Mouse (Mus musculus) forebrain, embryonic 16.5 days (tissue): ENCODE results near the gene Slco1c1. TPM values are rescaled to one million over a fixed set of nuclear protein-coding genes. Genes with fewer than 3 reads are reported as not detected.
A peak's percentile ranks its signal among the peaks of the same experiment; 100 is the strongest.

ENCODE experiments used
- ATAC-seq: fragments of 200-750 bp; cut with Nextera tagmentation; 2 replicates; pipeline ENCODE4 v1.8.0; 2017; ENCODE audit warnings: mild to moderate bottlenecking, moderate library complexity
- H3K27ac ChIP-seq: fragments of 300-500 bp; sonication (generic); 2 replicates; pipeline ENCODE4 v1.5.1; 2014; ENCODE audit warnings: low read length, control low read depth
- H3K27me3 ChIP-seq: fragments of 300-500 bp; sonication (generic); replicated peaks from 2 replicates; pipeline ENCODE4 v1.6.1; 2014; ENCODE audit warnings: low read length; ENCODE audit not compliant: control insufficient read depth, insufficient read depth
- H3K36me3 ChIP-seq: fragments of 300-500 bp; sonication (generic); 2 replicates; pipeline ENCODE4 v1.6.1; 2014; ENCODE audit not compliant: control insufficient read depth, insufficient read depth
- H3K4me1 ChIP-seq: fragments of 300-500 bp; sonication (generic); replicated peaks from 2 replicates; pipeline ENCODE4 v1.6.1; 2014; ENCODE audit warnings: low read length; ENCODE audit not compliant: control insufficient read depth, insufficient read depth
- H3K4me2 ChIP-seq: fragments of 300-500 bp; sonication (generic); 2 replicates; pipeline ENCODE4 v1.6.1; 2014; ENCODE audit warnings: mild to moderate bottlenecking, low read length, control low read depth
- H3K4me3 ChIP-seq: fragments of 300-500 bp; sonication (generic); replicated peaks from 2 replicates; pipeline ENCODE4 v1.5.1; 2014; ENCODE audit warnings: mild to moderate bottlenecking, low read length, control low read depth
- H3K9ac ChIP-seq: fragments of 300-500 bp; sonication (generic); replicated peaks from 2 replicates; pipeline ENCODE4 v1.6.1; 2014; ENCODE audit warnings: low read depth, low read length, control low read depth
- H3K9me3 ChIP-seq: fragments of 300-500 bp; sonication (generic); 2 replicates; pipeline ENCODE4 v1.6.1; 2016; ENCODE audit warnings: low read length; ENCODE audit not compliant: control insufficient read depth
- WGBS: fragments of 180-500 bp; shearing (Covaris S2); extraction: QIAGEN DNeasy Blood & Tissue Kit; methylation state at CpG from one replicate; pipeline ENCODE4 v1.1.7; 2014; 5-methylcytosine and 5-hydroxymethylcytosine counted together
- polyA plus RNA-seq: library from polyadenylated mRNA; unstranded; fragments of >200 nt; fragmentation: Nextera tagmentation; extraction: Ambion mirVana; gene quantifications from 2 replicates; pipeline ENCODE4 v1.2.1, GENCODE M21; 2015

Gene Slco1c1
- 20.5 and 28.7 TPM in 2 replicates for polyA plus RNA-seq

DNA sequence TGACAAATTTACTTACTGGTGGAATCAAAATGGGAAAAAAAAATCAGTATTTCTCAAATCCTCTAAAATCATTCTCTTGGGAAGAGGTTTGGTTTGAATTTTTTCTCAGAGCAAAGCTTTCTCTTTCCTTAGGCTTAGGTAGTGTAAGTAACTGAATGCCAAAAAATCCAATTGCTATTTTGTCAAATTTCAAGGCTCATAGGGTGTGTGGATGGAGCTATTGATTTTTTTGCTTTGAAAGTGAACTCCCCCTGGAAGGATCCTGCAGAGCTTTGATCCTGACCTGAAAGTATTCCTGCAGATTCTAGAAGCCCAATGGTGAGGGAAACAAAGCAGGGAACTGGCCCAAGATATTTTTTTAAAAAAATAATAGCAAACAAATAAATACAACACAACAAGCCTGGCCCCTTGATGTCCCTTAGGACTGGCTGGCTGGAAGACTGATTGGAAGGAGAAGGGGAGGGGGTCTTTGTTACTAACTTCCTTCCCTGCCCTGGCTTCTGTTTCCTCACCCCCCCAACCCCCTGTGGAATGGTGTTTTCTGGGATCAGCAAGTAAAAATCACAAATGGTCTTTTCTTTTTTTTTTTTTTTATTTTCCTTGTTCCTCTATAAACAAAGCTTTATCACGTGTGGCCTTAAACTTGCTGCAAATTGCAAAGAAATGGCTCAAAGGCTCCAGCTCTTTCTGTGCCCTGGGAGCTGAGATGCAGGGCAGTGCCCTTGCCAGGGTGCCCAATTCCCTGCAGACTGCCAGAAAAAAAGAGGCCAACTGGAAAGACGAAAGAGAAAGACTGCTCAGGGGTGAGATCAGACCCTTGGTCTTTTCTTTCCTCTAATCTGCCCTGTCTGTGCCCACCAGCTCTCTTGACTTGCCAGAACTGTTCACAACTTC lies at the start of gene Slco1c1:
Gene Slco1c1, plus strand, starts transcription at position 622 of the 894 bp plus-strand sequence.
- ATAC-seq = peak; percentile 81
- H3K27ac ChIP-seq = no peak within 1 kb of the TSS
- no peak within 1 kb of the TSS for H3K4me3 ChIP-seq
- H3K9ac ChIP-seq = no peak within 1 kb of the TSS
- no peaks in the 10 kb centered on the region for H3K36me3 ChIP-seq
- no peaks in the 10 kb centered on the region for H3K9me3 ChIP-seq
- 14% methylated on average over 2 of the region's 2 CpGs for WGBS
- H3K4me2 ChIP-seq = no peak within 1 kb of the TSS; the same call in 1 of the 2 replicates
- no peaks in the 10 kb centered on the region for H3K27me3 ChIP-seq
- peaks cover 5% of the 10 kb centered on the region; the same call in 1 of the 2 replicates for H3K4me1 ChIP-seq

- Histone ChIP-seq H3K27me3 (no peaks in the 10 kb centered on the region), H3K4me1 (0 out of 2 replicates have a peak, but pooled peaks cover 5% of the 10 kb centered on the region), H3K9ac (no peak overlapping the region), H3K4me2 (no peak overlapping the region), H3K36me3 (no peaks in the 10 kb centered on the region), H3K9me3 (no peaks in the 10 kb centered on the region), H3K4me3 (no peak overlapping the region), H3K27ac (no peak overlapping the region)
- WGBS = 12% methylated on average over 3 of the region's 3 CpGs
- peak; percentile 65 for ATAC-seq
Observed at GRCm38 (mm10) chr6:141474696-141475095, 49.5 kb upstream of the Slco1c1 start.

DNA sequence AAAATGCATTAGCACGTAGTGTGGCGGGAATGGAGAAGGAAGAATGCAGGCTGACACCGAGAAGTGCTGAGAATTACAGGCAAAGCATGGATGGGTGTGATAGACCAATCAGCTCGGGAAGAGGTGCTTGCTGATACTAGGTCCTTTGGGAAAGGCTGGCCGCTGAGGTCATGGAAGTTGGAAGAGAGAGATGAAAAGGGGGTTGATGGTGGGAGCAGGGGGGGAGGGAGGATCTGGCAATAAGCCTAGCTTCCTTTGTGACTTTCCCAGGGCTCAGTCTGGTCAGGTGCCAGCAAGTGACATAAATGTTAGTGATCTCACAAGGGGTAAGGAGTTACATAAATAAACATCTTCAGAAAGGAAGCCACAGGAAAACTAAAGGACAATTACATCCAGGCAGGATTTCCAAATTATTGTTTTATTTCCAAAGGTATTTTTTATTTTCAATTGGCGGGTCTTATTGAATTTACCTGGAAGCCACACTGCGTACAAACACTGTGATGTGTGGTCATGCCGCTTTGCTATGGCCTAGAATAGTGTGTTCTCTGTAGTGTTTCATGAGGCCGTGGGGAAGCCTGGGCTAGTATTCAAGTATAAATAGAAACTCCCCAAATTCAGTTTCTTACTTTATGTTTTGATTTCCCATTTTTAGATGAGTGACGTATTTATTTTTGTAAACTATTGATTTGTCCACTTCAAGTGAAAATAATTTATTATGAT lies 38.7 kb upstream of the Slco1c1 start:
- H3K9ac ChIP-seq = no peak overlapping the region
- H3K4me1 ChIP-seq = peaks cover 7% of the 10 kb centered on the region
- no peaks in the 10 kb centered on the region for H3K36me3 ChIP-seq
- H3K9me3 ChIP-seq = no peaks in the 10 kb centered on the region
- H3K27ac ChIP-seq = no peak overlapping the region
- no peak overlapping the region for H3K4me3 ChIP-seq
- no peak overlapping the region for H3K4me2 ChIP-seq
- peak; percentile 91 for ATAC-seq
- 0 out of 2 replicates have a peak, but pooled peaks cover 4% of the 10 kb centered on the region for H3K27me3 ChIP-seq
- 33% methylated on average over 10 of the region's 10 CpGs for WGBS

GRCm38 (mm10) chr6:141487266-141487665 lies 36.9 kb upstream of the Slco1c1 start:
- Histone ChIP-seq H3K4me1 (peaks cover 7% of the 10 kb centered on the region), H3K36me3 (no peaks in the 10 kb centered on the region), H3K9me3 (no peaks in the 10 kb centered on the region), H3K27me3 (0 out of 2 replicates have a peak, but pooled peaks cover 4% of the 10 kb centered on the region), H3K4me3 (no peak overlapping the region), H3K4me2 (no peak overlapping the region), H3K27ac (no peak overlapping the region), H3K9ac (no peak overlapping the region)
- WGBS = 50% methylated on average over 7 of the region's 7 CpGs
- ATAC-seq = peak; percentile 67; the same call in 1 of the 2 replicates

- no peak overlapping the region for H3K27ac ChIP-seq
- no peak for ATAC-seq
- no peak overlapping the region for H3K4me2 ChIP-seq
- no peaks in the 10 kb centered on the region for H3K36me3 ChIP-seq
- peaks cover 7% of the 10 kb centered on the region for H3K4me1 ChIP-seq
- H3K4me3 ChIP-seq = no peak overlapping the region
- no peaks in the 10 kb centered on the region for H3K9me3 ChIP-seq
- no peak overlapping the region for H3K9ac ChIP-seq
- WGBS = 16% methylated on average over 11 of the region's 11 CpGs
- H3K27me3 ChIP-seq = 0 out of 2 replicates have a peak, but pooled peaks cover 4% of the 10 kb centered on the region
Observed at GRCm38 (mm10) chr6:141488619-141489018, 35.5 kb upstream of the Slco1c1 start.

DNA sequence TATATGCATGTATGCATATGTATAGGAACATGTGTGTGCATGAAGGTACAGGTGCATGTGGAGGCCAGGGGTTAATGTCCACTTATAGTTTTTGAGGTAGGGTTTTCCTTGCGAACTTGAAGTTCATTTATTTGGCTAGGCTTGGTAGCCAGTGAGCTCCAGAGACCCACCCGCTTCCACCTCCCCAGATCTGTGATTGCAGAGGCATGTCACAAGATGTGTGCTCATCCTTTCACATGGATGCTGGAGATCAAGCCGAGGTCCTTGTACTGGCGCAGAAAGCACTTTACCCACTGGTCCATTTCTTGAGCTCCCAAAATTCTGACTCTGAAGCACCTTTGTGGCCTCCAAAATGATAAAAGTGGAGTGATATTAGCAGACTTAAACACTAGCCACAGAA lies 29.3 kb upstream of the Slco1c1 start:
- H3K9ac ChIP-seq = no peak overlapping the region
- no peaks in the 10 kb centered on the region for H3K36me3 ChIP-seq
- 41% methylated on average over 4 of the region's 4 CpGs for WGBS
- no peak for ATAC-seq
- peak overlapping the region; percentile 58 for H3K27ac ChIP-seq
- no peaks in the 10 kb centered on the region for H3K9me3 ChIP-seq
- H3K4me2 ChIP-seq = no peak overlapping the region
- peaks cover 9% of the 10 kb centered on the region; the same call in 1 of the 2 replicates for H3K4me1 ChIP-seq
- H3K27me3 ChIP-seq = no peaks in the 10 kb centered on the region
- no peak overlapping the region for H3K4me3 ChIP-seq

DNA sequence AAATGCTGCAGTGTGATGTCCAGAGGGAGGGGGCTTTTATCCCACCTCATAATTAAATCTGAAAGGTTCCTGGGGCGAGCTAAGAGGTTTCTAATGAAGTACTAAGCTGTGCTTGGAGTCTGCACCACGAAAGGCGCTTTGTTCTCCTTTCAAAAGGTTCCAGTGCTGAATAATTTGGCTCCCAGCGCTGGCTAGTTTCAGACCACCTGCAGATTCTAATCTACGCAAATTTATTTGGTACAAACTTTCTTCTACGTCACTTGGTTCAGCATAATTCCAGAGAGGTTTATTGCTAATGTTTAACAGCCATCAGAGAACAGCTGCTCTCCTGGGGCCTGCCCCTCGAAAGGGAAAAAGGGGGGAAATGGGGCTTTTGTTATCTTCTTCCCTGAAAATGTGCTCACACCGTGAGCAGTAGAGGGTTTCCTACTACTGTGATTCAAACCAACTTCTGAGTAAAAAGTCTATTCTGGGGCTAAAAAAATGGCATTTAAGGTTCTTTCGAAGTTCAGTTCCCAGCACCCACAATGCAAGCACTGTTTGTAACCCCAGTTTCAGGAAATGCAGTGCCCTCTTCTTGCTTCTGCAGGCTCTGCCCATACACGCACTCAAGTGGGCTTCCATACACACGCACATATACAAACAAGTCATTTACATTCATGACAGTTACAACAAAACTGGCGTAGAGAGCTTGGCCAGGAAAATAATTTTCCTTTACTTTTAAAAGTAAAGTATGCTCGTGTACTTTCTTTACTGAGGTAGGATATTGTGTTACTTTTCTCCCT lies 28.3 kb upstream of the Slco1c1 start:
- 2% methylated on average over 13 of the region's 13 CpGs for WGBS
- no peaks in the 10 kb centered on the region for H3K36me3 ChIP-seq
- ATAC-seq = peak; percentile 95
- no peak overlapping the region for H3K4me2 ChIP-seq
- H3K27ac ChIP-seq = peak overlapping the region; percentile 64
- H3K9ac ChIP-seq = no peak overlapping the region
- H3K4me1 ChIP-seq = peaks cover 9% of the 10 kb centered on the region; the same call in 1 of the 2 replicates
- no peak overlapping the region for H3K4me3 ChIP-seq
- H3K9me3 ChIP-seq = no peaks in the 10 kb centered on the region
- no peaks in the 10 kb centered on the region for H3K27me3 ChIP-seq

- peaks cover 9% of the 10 kb centered on the region; the same call in 1 of the 2 replicates for H3K4me1 ChIP-seq
- H3K27ac ChIP-seq = no peak overlapping the region
- no peak overlapping the region for H3K4me2 ChIP-seq
- H3K4me3 ChIP-seq = no peak overlapping the region
- no peak for ATAC-seq
- no peaks in the 10 kb centered on the region for H3K9me3 ChIP-seq
- no peaks in the 10 kb centered on the region for H3K36me3 ChIP-seq
- no peak overlapping the region for H3K9ac ChIP-seq
- H3K27me3 ChIP-seq = no peaks in the 10 kb centered on the region
Observed at GRCm38 (mm10) chr6:141499511-141499910, 24.7 kb upstream of the Slco1c1 start.
